16 mouse cellular contexts compared by ENCODE assay signal in genomic region chr1:28563894-28564293, GRCm38 (mm10).
"Had no signal": no experiment of that assay in that cellular context is flagged by ENCODE, and none has a peak within 500 bp of the region (broad histone marks: within the 10 kb centered on the region; RNA-seq: fewer than 3 reads in every experiment).

No protein-coding gene starts in this region.

- H3K27ac ChIP-seq: liver, embryonic 15.5 days; lung, embryonic 15.5 days; midbrain, embryonic 13.5 days; midbrain, embryonic 15.5 days; neural tube, embryonic 13.5 days; stomach, embryonic 15.5 days; stomach, postnatal 0 days had no signal

- H3K4me1 ChIP-seq: liver, embryonic 15.5 days; lung, embryonic 15.5 days; stomach, embryonic 15.5 days had no signal

- H3K4me2 ChIP-seq: liver, embryonic 15.5 days; lung, embryonic 15.5 days; midbrain, embryonic 11.5 days; midbrain, embryonic 13.5 days; midbrain, embryonic 15.5 days; neural tube, embryonic 13.5 days; stomach, embryonic 15.5 days had no signal

- H3K9me3 ChIP-seq: liver, embryonic 15.5 days; lung, embryonic 15.5 days; midbrain, embryonic 13.5 days; midbrain, embryonic 15.5 days; neural tube, embryonic 13.5 days; stomach, embryonic 15.5 days had no signal

- H3K36me3 ChIP-seq: liver, embryonic 15.5 days; lung, embryonic 15.5 days; midbrain, embryonic 13.5 days; midbrain, embryonic 15.5 days; neural tube, embryonic 13.5 days; stomach, embryonic 15.5 days had no signal

- DNase-seq: liver, postnatal 0 days; lung, adult 2 months; lung, postnatal 10 days; lung, postnatal 4 days; right cerebral cortex, postnatal 14 days; thymus, adult 2 months; thymus, postnatal 25 days; thymus, postnatal 4 days had no signal

- H3K9ac ChIP-seq: liver, embryonic 15.5 days; liver, postnatal 0 days; lung, embryonic 15.5 days; midbrain, embryonic 13.5 days; midbrain, embryonic 15.5 days; neural tube, embryonic 13.5 days; stomach, embryonic 15.5 days had no signal

- ATAC-seq: liver, postnatal 0 days; midbrain, embryonic 13.5 days; midbrain, embryonic 15.5 days had no signal

- H3K4me3 ChIP-seq: liver, embryonic 15.5 days; lung, embryonic 15.5 days; midbrain, embryonic 13.5 days; midbrain, embryonic 15.5 days; neural tube, embryonic 13.5 days; stomach, embryonic 15.5 days had no signal

- H3K27me3 ChIP-seq: liver, embryonic 15.5 days; lung, embryonic 15.5 days; midbrain, embryonic 13.5 days; midbrain, embryonic 15.5 days; neural tube, embryonic 13.5 days; stomach, embryonic 15.5 days had no signal
